Mouse (Mus musculus) C2C12 (cell line): ENCODE results near the gene Slc38a1. TPM values are rescaled to one million over a fixed set of nuclear protein-coding genes. Genes with fewer than 3 reads are reported as not detected.

Experiments used
- H3K27me3 ChIP-seq: one replicate; pipeline ENCODE4 v1.6.1; 2011; ENCODE audit not compliant: control insufficient read depth, insufficient read depth, insufficient read length
- H3K36me3 ChIP-seq: one replicate; pipeline ENCODE4 v1.6.1; 2011; ENCODE audit not compliant: control insufficient read depth, insufficient read depth
- H3K4me3 ChIP-seq: one replicate; pipeline ENCODE4 v1.5.1; 2011; ENCODE audit warnings: mild to moderate bottlenecking, control low read depth; ENCODE audit not compliant: poor library complexity, insufficient read depth, severe bottlenecking
- H3K79me2 ChIP-seq: one replicate; pipeline ENCODE4 v1.6.1; 2011; ENCODE audit not compliant: control insufficient read depth, insufficient read depth
- H3K79me3 ChIP-seq: one replicate; pipeline ENCODE4 v1.6.1; 2011; ENCODE audit warnings: low read depth, control low read depth
- H3ac ChIP-seq: one replicate; pipeline ENCODE3; 2011; ENCODE audit warnings: low read depth; ENCODE audit not compliant: control insufficient read depth, insufficient read length
- CEBPB ChIP-seq: IDR thresholded peaks from one replicate; pipeline ENCODE4 v1.6.1; 2011; ENCODE audit warnings: low read depth, mild to moderate bottlenecking, control low read depth, moderate library complexity
- CTCF ChIP-seq: IDR thresholded peaks from one replicate; pipeline ENCODE4 v1.5.1; 2011; ENCODE audit not compliant: control insufficient read depth, insufficient read depth, insufficient read length
- FOSL1 ChIP-seq: IDR thresholded peaks from one replicate; pipeline ENCODE4 v1.8.0; 2011; ENCODE audit warnings: mild to moderate bottlenecking, low read length; ENCODE audit not compliant: poor library complexity, insufficient read depth, severe bottlenecking
- MAX ChIP-seq: IDR thresholded peaks from one replicate; pipeline ENCODE4 v1.6.1; 2011; ENCODE audit warnings: mild to moderate bottlenecking, control low read depth
- MYOD1 ChIP-seq: IDR thresholded peaks from one replicate; pipeline ENCODE4 v1.6.1; 2011; ENCODE audit warnings: low read depth; ENCODE audit not compliant: control insufficient read depth, insufficient read length
- MYOG ChIP-seq: IDR thresholded peaks from one replicate; pipeline ENCODE4 v1.6.1; 2011; ENCODE audit not compliant: control insufficient read depth, insufficient read length; ENCODE audit errors: extremely low read depth
- USF1 ChIP-seq: IDR thresholded peaks from one replicate; pipeline ENCODE4 v1.6.1; 2011; ENCODE audit warnings: low read depth, mild to moderate bottlenecking, control low read depth, moderate library complexity
- long read RNA-seq, 2 experiments: library from polyadenylated mRNA; unstranded; transcript quantifications; one replicate each; pipeline ENCODE4 v2.0.0; 2019 to 2020
- polyA plus RNA-seq: library from polyadenylated mRNA; unstranded; fragments of >200 nt; fragmentation: generic; extraction: Trizol; gene quantifications from one replicate; pipeline ENCODE4 v1.2.1, GENCODE M21; 2012; ENCODE audit warnings: missing spikeins

Gene Slc38a1
- polyA plus RNA-seq = 31.8 TPM
- long read RNA-seq, experiment 1, full-length matches to known transcripts = 34 of 50 reads
- long read RNA-seq, experiment 1, partial matches to known transcripts = 4 of 50 reads
- long read RNA-seq, experiment 1, other reads (novel, unspliced or antisense) = 12 of 50 reads
- long read RNA-seq, experiment 2, full-length matches to known transcripts = 324 of 374 reads
- long read RNA-seq, experiment 2, partial matches to known transcripts = 6 of 374 reads
- long read RNA-seq, experiment 2, other reads (novel, unspliced or antisense) = 44 of 374 reads

DNA sequence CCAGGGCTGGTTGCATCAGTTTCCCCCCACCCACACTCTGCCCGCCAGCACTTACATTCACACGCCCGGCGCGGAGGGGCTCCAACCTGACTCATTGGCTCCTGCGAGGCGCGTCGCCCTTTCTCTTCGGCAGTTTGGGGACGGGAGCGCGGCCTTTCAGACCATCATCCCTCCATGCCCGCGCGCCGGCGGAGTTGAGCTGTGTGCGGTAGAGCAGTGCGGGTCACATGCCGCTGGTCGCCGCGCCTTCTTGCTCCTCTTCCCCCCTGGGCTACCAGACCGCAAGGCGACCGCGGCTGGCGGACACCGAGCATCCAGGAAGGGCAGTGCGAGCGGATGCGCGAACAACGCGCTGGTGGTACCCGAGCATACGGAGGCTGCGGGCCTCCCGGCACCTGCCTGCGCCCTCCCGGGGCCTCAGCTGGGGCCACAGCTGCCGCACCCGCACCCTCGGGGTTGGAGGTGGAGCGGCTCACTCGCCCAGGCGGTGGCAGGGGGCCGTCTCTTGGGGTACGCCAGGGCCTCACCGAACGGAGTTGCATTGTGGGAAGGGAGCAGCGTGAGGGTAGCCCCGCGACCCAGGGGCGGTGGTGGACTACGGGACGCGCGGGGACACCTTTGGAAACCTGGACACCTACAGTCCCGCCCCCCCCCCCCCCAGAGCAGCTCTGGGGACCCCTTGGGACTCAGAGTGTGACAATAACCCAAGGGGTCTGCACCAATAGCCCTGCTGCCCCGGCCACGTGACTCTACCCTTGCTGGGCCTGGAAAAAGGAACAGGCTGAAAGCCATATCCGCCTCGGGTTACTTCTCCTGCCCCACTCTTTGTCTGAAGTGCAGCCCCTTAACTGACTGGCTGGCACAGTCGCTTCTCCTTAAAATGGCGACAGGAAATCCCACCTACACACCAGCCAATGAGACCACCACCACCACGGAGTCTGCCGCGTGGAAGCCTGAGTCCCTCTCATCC is at the start of gene Slc38a1:
Slc38a1 (minus strand) TSS at position 478 of the 970 bp plus-strand sequence.
- H3K4me3 ChIP-seq = peak within 1 kb of the TSS; percentile 81
- H3K79me2 ChIP-seq = peaks cover 43% of the 10 kb centered on the region
- peak within 1 kb of the TSS; percentile 79 for H3ac ChIP-seq
- H3K36me3 ChIP-seq = peaks cover 3% of the 10 kb centered on the region
- H3K27me3 ChIP-seq = no peaks in the 10 kb centered on the region
- peaks cover 34% of the 10 kb centered on the region for H3K79me3 ChIP-seq
- peak; percentile 72 for TF ChIP-seq USF1
- no peak for TF ChIP-seq MYOG
- TF ChIP-seq MYOD1 = no peak
- TF ChIP-seq CTCF = no peak
- TF ChIP-seq FOSL1 = no peak
- TF ChIP-seq MAX = peak; percentile 20
- TF ChIP-seq CEBPB = no peak

GRCm38 (mm10) chr15:96692401-96692800 is 49.7 kb upstream of the Slc38a1 start:
- H3K36me3 ChIP-seq = peaks cover 100% of the 10 kb centered on the region
- H3K79me2 ChIP-seq = peaks cover 94% of the 10 kb centered on the region
- H3K4me3 ChIP-seq = no peak overlapping the region
- H3K79me3 ChIP-seq = peaks cover 65% of the 10 kb centered on the region
- no peak overlapping the region for H3ac ChIP-seq
- no peaks in the 10 kb centered on the region for H3K27me3 ChIP-seq
- TF ChIP-seq FOSL1 (no peak), USF1 (no peak), CTCF (no peak), MYOG (no peak)

- Histone ChIP-seq H3K4me3 (no peak overlapping the region), H3K36me3 (peaks cover 93% of the 10 kb centered on the region), H3K79me2 (peaks cover 84% of the 10 kb centered on the region), H3K79me3 (peaks cover 55% of the 10 kb centered on the region), H3K27me3 (no peaks in the 10 kb centered on the region), H3ac (no peak overlapping the region)
- TF ChIP-seq FOSL1 (no peak), CTCF (no peak), MYOG (no peak), CEBPB (no peak), USF1 (no peak), MYOD1 (no peak), MAX (no peak)
These were observed 48.7 kb upstream of the Slc38a1 start for GRCm38 (mm10) chr15:96691381-96691780.

GRCm38 (mm10) chr15:96690829-96691228 is 48.1 kb upstream of the Slc38a1 start:
- Histone ChIP-seq H3K36me3 (peaks cover 87% of the 10 kb centered on the region), H3K4me3 (no peak overlapping the region), H3K79me3 (peaks cover 49% of the 10 kb centered on the region), H3K27me3 (no peaks in the 10 kb centered on the region), H3K79me2 (peaks cover 78% of the 10 kb centered on the region), H3ac (no peak overlapping the region)
- TF ChIP-seq MAX (no peak), USF1 (no peak), MYOD1 (no peak), FOSL1 (no peak), CEBPB (no peak), CTCF (no peak), MYOG (no peak)

GRCm38 (mm10) chr15:96689919-96690318 is 47.2 kb upstream of the Slc38a1 start:
- Histone ChIP-seq H3K79me2 (peaks cover 69% of the 10 kb centered on the region), H3K36me3 (peaks cover 78% of the 10 kb centered on the region), H3ac (no peak overlapping the region), H3K27me3 (no peaks in the 10 kb centered on the region), H3K4me3 (no peak overlapping the region), H3K79me3 (peaks cover 40% of the 10 kb centered on the region)
- TF ChIP-seq CEBPB = no peak
